Mouse (Mus musculus) heart, postnatal 0 days (tissue): Measurements from ENCODE around the gene Tnfrsf23. TPM values are rescaled to one million over a fixed set of nuclear protein-coding genes. Genes with fewer than 3 reads are reported as not detected.
A peak's percentile ranks its signal among the peaks of the same experiment; 100 is the strongest.
"Not testable (repeated sequence)": the region's sequence is repeated elsewhere in the genome, so short reads cannot be mapped to it uniquely, and the experiment has no call there.

Experiments used
- ATAC-seq: fragments of 200-750 bp; cut with Nextera tagmentation; 2 replicates; pipeline ENCODE4 v1.8.0; 2017; ENCODE audit warnings: low read depth, moderate number of reproducible peaks, moderate library complexity; ENCODE audit not compliant: insufficient read depth
- DNase-seq: peaks from one replicate; pipeline ENCODE4 v3.0.0-alpha.2; 2016; ENCODE audit warnings: low spot score
- H3K27ac ChIP-seq: fragments of 300-500 bp; sonication (generic); 2 replicates; pipeline ENCODE4 v1.5.1; 2014; ENCODE audit warnings: low read depth, mild to moderate bottlenecking
- H3K27me3 ChIP-seq: fragments of 300-500 bp; sonication (generic); 2 replicates; pipeline ENCODE4 v1.6.1; 2014; ENCODE audit warnings: low read length, mixed read lengths; ENCODE audit not compliant: control insufficient read depth, insufficient read depth
- H3K36me3 ChIP-seq: fragments of 300-500 bp; sonication (generic); replicated peaks from 2 replicates; pipeline ENCODE4 v1.6.1; 2014; ENCODE audit warnings: low read length, mixed read lengths; ENCODE audit not compliant: control insufficient read depth, insufficient read depth
- H3K4me1 ChIP-seq: fragments of 300-500 bp; sonication (generic); 2 replicates; pipeline ENCODE4 v1.6.1; 2014; ENCODE audit warnings: antibody characterized with exemption; ENCODE audit not compliant: control insufficient read depth, insufficient read depth
- H3K4me2 ChIP-seq: fragments of 300-500 bp; sonication (generic); 2 replicates; pipeline ENCODE4 v1.6.1; 2014; ENCODE audit warnings: low read depth, mild to moderate bottlenecking, low read length, moderate library complexity
- H3K4me3 ChIP-seq: fragments of 300-500 bp; sonication (generic); 2 replicates; pipeline ENCODE4 v1.5.1; 2014; ENCODE audit warnings: low read depth, low read length
- H3K9ac ChIP-seq: fragments of 300-500 bp; sonication (generic); replicated peaks from 2 replicates; pipeline ENCODE4 v1.6.1; 2014; ENCODE audit warnings: low read depth, low read length, mixed read lengths
- H3K9me3 ChIP-seq: fragments of 300-500 bp; sonication (generic); replicated peaks from 2 replicates; pipeline ENCODE4 v1.6.1; 2016; ENCODE audit warnings: low read length; ENCODE audit not compliant: control insufficient read depth
- CTCF ChIP-seq: IDR thresholded peaks from 2 replicates; pipeline ENCODE4 v1.5.1; 2016; ENCODE audit warnings: antibody characterized with exemption, control low read depth, low read depth
- EP300 ChIP-seq: IDR thresholded peaks from 2 replicates; pipeline ENCODE4 v1.6.1; 2016; ENCODE audit warnings: antibody characterized with exemption, low read depth
- WGBS: fragments of 180-500 bp; shearing (Covaris S2); extraction: QIAGEN DNeasy Blood & Tissue Kit; methylation state at CpG from one replicate; pipeline ENCODE4 v1.1.7; 2014; 5-methylcytosine and 5-hydroxymethylcytosine counted together
- polyA plus RNA-seq: library from polyadenylated mRNA; unstranded; fragments of >200 nt; fragmentation: Nextera tagmentation; extraction: Ambion mirVana; gene quantifications from 2 replicates; pipeline ENCODE4 v1.2.1, GENCODE M21; 2015
- total RNA-seq: library from RNA; depleted of rRNA; stranded (reverse); fragments of >200 nt; gene quantifications from 2 replicates; pipeline ENCODE4 v1.2.3, GENCODE M21; 2014; ENCODE audit warnings: low replicate concordance

Tnfrsf23 gene
- total and polyA plus RNA-seq, 2 experiments from 2014 or later: 2.3 to 2.5 TPM

DNA sequence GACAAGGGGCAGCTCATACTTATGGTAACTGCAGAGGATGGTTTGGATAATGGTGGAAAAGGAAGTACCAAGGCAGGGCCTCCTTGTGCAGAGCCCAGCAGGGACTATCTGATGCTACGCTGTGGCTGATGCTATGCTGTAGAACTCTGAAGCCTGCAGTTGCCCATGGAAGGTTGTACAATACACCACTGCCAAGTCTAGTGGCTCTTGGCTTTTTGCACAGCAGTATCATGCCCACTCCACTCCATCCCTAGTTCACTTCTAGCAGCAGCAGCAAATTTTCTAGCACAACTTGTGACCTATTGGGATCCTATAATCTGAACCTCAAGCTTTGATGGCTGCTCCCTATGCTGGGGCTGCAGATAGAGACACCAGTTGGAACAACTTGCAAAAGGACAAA is 4.1 kb downstream of the Tnfrsf23 start:
- Histone ChIP-seq H3K4me3 (no peak overlapping the region), H3K9ac (no peak overlapping the region), H3K36me3 (no peaks in the 10 kb centered on the region), H3K27ac (no peak overlapping the region), H3K4me2 (no peak overlapping the region), H3K9me3 (no peaks in the 10 kb centered on the region), H3K4me1 (no peaks in the 10 kb centered on the region), H3K27me3 (no peaks in the 10 kb centered on the region)
- ATAC-seq: no peak
- TF ChIP-seq CTCF: no peak
- TF ChIP-seq EP300: no peak
- DNase-seq: no peak
- 89% methylated on average over 1 of the region's 1 CpGs for WGBS

DNA sequence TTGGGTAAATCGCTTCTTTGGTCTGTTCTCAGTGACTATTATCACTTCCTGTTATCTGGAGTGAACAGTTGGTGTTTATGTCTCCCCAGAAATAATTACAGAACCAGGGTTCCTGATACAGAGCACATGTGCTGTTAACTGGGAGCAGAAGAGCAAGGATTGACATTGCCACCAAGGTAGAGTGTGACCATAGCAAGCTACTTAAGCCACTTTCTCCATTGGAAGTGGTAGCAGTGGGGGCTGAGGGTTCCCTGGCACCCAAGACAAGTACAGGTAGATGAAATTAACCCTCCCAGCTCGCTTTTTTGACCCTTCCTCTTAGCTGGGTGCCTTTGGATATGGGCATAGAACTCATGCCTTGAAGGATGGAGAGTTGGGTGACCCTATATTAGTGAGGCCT is 4.8 kb downstream of the Tnfrsf23 start:
- DNase-seq, H3K36me3 ChIP-seq, H3K27ac ChIP-seq, ATAC-seq, H3K27me3 ChIP-seq, H3K4me3 ChIP-seq, H3K9me3 ChIP-seq, H3K9ac ChIP-seq, H3K4me1 ChIP-seq, H3K4me2 ChIP-seq: not testable (repeated sequence)
- WGBS: 58% methylated on average over 2 of the region's 2 CpGs

DNA sequence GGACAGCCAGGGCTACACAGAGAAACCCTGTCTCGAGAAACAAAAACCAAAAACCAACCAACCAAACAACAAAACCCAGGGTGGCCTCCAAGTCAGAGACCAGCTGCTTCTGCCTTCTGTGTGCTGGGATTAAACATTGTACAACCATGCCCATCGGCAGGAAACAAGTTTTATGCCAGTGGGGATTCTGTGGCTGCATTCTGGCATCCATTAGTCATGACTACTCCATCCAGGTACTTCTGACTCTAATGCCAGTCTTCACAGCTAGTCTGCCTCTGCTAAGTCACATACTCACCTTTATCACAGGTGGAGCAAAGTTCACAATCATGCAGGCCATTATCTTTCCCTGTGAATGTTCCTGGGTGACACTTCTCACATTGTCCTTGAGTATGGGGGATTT is 6.0 kb downstream of the Tnfrsf23 start:
- ATAC-seq: not testable (repeated sequence)

DNA sequence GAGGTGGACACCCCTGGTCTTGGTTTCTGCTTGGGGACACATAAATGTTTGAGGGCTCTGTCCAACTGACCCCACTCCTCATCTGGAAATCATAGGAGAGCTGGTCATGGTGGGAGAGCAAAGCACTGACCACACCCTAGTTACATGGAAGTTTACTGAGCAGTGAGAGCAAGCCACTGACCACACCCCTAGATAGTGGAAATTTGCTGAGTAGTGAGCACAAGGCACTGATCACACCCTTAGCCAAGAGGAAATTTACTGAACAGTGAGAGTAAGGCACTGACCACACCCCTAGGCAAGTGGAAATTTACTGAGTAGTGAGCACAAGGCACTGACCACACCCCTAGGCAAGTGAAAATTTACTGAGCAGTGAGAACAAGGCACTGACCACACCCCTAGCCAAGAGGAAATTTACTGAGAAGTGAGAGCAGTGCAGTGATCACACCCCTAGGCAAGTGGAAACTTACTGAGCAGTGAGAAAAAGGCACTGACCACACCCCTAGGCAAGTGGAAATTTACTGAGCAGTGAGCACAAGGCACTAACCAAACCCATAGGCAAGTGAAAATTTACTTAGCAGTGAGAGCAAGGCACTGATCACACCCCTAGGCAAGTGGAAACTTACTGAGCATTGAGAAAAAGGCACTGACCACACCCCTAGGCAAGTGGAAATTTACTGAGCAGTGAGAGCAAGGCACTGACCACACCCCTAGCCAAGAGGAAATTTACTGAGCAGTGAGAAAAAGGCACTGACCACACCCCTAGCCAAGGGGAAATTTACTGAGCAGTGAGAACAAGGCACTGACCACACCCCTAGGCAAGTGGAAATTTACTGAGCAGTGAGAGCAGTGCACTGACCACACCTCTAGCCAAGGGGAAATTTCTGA is 19.0 kb downstream of the Tnfrsf23 start:
- no peak overlapping the region for H3K4me2 ChIP-seq
- no peaks in the 10 kb centered on the region for H3K4me1 ChIP-seq
- no peak for ATAC-seq
- no peaks in the 10 kb centered on the region for H3K36me3 ChIP-seq
- H3K9me3 ChIP-seq: no peaks in the 10 kb centered on the region
- no peaks in the 10 kb centered on the region for H3K27me3 ChIP-seq
- no peak for DNase-seq
- TF ChIP-seq EP300 (no peak), CTCF (no peak)
- H3K27ac ChIP-seq: no peak overlapping the region
- no peak overlapping the region for H3K4me3 ChIP-seq
- no peak overlapping the region for H3K9ac ChIP-seq

More for the DNA sequence above, 6.0 kb downstream of the Tnfrsf23 start:
- H3K4me2 ChIP-seq, H3K27me3 ChIP-seq, H3K4me3 ChIP-seq, H3K36me3 ChIP-seq, DNase-seq, H3K4me1 ChIP-seq, H3K27ac ChIP-seq, H3K9me3 ChIP-seq, H3K9ac ChIP-seq: not testable (repeated sequence)
- 63% methylated on average over 2 of the region's 2 CpGs for WGBS

DNA sequence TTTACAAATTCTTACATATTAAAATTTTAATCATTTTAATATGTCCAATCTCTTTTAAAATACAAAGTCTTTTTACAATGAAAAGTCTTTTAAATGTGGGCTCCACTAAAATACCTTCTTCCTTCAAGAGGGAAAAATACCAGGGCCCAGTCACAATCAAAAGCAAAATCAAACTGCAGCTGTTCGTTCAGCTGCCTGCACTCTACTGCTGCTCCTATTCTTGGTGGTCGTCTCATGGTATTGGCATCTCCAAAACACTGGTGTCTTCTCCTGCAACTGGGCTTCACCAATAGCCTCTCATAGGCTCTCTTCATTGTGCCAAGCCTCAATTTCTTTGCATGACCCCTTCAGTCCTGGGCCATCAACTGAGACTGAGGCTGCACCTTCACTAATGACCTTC is 22.2 kb downstream of the Tnfrsf23 start:
- H3K4me3 ChIP-seq: no peak overlapping the region
- DNase-seq: no peak
- H3K36me3 ChIP-seq: no peaks in the 10 kb centered on the region
- no peak overlapping the region for H3K4me2 ChIP-seq
- H3K4me1 ChIP-seq: no peaks in the 10 kb centered on the region
- no peak for TF ChIP-seq CTCF
- TF ChIP-seq EP300: no peak
- ATAC-seq: no peak
- WGBS: 61% methylated on average over 2 of the region's 2 CpGs
- no peak overlapping the region for H3K27ac ChIP-seq
- H3K9ac ChIP-seq: no peak overlapping the region
- no peaks in the 10 kb centered on the region for H3K9me3 ChIP-seq
- no peaks in the 10 kb centered on the region for H3K27me3 ChIP-seq

DNA sequence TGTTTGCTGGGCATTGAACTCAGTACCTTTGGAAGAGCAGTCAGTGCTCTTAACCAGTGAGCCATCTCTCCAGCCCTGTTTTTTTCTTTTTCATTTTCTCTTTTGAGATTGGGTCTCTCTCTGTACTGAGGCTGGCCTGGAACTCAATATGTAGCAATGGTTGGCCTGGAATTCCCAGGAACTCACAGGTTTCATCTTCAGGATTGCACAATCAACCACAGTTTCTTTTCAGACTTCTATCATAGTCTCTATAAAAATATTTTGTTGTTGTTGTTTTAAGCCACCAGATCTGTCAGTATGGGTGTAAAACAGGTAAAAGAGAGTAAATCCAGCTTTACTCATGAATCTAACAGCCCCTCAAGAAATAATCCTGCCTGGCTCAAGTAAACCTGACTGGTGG is 24.9 kb downstream of the Tnfrsf23 start:
- Histone ChIP-seq H3K27ac (no peak overlapping the region), H3K36me3 (no peaks in the 10 kb centered on the region), H3K4me2 (no peak overlapping the region), H3K4me1 (no peaks in the 10 kb centered on the region), H3K27me3 (no peaks in the 10 kb centered on the region), H3K9ac (no peak overlapping the region), H3K9me3 (no peaks in the 10 kb centered on the region), H3K4me3 (no peak overlapping the region)
- ATAC-seq (no peak), DNase-seq (no peak)
- TF ChIP-seq CTCF (no peak), EP300 (no peak)

DNA sequence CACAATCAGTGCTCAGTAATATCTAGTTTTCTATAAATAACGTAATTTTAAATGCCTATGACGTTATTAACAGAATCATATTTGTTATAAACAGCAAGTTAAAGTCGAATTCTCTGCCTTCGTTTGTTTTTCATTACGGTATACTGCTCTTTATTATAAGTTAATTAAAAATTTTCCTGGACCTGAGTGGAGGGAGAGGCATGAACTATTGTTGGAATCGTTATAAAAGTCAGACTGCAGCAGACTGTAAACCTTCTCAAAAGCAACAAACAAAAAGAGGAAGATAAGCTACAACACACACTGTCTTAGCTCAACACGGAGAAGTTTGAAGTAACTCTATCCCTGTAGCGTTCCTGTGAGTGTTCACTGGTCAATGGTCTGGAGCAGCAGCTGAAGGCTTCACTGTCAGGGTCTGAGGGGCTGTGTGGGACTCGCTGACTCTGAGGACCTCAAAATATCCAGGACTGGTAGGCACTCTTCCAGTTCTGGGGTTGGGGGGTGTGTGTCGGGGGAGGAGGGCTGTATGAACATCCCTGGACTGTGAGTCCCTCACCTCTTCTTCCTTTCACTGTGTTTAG is 35.8 kb downstream of the Tnfrsf23 start:
- 52% methylated on average over 10 of the region's 10 CpGs for WGBS
- H3K4me1 ChIP-seq, H3K9me3 ChIP-seq, H3K27me3 ChIP-seq, H3K27ac ChIP-seq, DNase-seq, H3K9ac ChIP-seq, ATAC-seq, H3K36me3 ChIP-seq: not testable (repeated sequence)
- Histone ChIP-seq H3K4me3 (peak overlapping the region; percentile 62), H3K4me2 (peak overlapping the region; percentile 89)
